Mouse (Mus musculus) gastrocnemius, postnatal 36 days (tissue): Measurements from ENCODE around the gene Rab5a. TPM values are rescaled to one million over a fixed set of nuclear protein-coding genes. Genes with fewer than 3 reads are reported as not detected.
A peak's percentile ranks its signal among the peaks of the same experiment; 100 is the strongest.

Source experiments
- DNase-seq, 2 experiments: peaks; one replicate each; pipeline ENCODE4 v3.0.0; 2022
- intact Hi-C: fragments of 180-260 bp; cut with DNase I; formaldehyde crosslinking; loops from one replicate; pipeline ENCODE4 v1.15.1; 2025
- long read RNA-seq, 2 experiments: library from polyadenylated mRNA; stranded (forward); transcript quantifications; one replicate each; pipeline ENCODE4 v2.0.0; 2021
- total RNA-seq, 2 experiments: library from RNA; stranded (reverse); gene quantifications; 2 replicates each; pipeline ENCODE4 v1.2.3; 2021

Gene Rab5a
- total RNA-seq: 10 to 100 TPM; 39.9 to 42.9 TPM
- long read RNA-seq, experiment 1, transcript Rab5a-201 (6 exons, 2,366 nt): major isoform, 33 of 36 reads
- long read RNA-seq, experiment 1, partial matches to known transcripts: 0 of 36 reads
- long read RNA-seq, experiment 1, other reads (novel, unspliced or antisense): 3 of 36 reads
- long read RNA-seq, experiment 2, transcript Rab5a-201 (6 exons, 2,366 nt): major isoform, 39 of 40 reads
- long read RNA-seq, experiment 2, partial matches to known transcripts: 0 of 40 reads
- long read RNA-seq, experiment 2, other reads (novel, unspliced or antisense): 1 of 40 reads

GRCm38 (mm10) chr17:53478858-53479603 lies at the start of gene Rab5a:
TSS of gene Rab5a (plus strand) at chr17:53479234.
- intact Hi-C loops: no loop called here
- DNase-seq: peak; percentile 99

GRCm38 (mm10) chr17:53456152-53456551 lies 22.9 kb upstream of the Rab5a start:
- intact Hi-C loops: no loop called here
- DNase-seq: no peak

- DNase-seq: no peak
- intact Hi-C loops: no loop called here
These were observed 22.3 kb upstream of the Rab5a start for GRCm38 (mm10) chr17:53456742-53457141.

DNA sequence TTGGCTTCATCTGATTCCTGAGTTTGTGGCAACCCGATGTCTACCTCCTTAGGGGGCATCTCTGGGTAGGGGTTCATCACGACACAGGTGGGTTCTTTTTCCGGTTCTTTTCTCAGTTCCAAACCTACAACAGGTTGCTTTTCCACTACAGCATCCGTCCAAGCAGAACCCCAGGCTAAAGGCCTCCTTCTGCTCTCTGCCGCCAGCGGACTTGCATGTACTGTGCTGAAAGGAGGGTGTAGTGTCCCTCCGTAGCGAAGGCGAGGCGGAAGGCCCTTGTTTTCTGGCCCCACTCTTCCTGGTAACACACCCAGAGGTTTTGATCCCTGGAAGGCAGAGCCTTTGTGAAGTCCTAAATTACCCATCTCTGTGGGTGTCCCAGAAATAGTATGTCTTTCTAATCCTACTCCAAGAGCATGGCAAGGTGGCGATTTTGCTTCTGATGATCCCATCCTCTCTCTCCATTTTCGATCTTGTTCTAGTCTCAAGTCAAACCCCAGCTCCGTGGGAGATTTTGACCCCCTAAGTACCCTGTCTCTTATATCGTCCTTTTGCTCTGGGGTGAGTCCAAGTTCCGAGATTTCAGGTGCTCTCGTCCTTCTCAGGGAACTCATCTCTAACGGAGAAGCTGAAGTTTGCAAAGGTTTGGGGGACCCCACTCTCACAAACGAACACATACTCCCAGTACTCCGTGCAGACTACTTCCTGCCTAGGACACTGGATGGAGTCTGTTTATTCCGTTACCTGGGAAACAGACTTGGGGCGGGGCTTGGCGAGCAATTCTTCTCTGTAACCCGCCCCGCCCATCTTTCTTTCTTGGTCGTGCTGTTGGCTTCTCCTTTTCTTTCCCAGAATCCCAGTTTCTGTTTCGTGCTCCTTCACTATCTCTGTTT lies 16.2 kb upstream of the Rab5a start, which contains the start of gene Efhb:
Gene Efhb (minus strand): TSS at position 719 of the 893 bp plus-strand sequence.
- intact Hi-C loops: no loop called here

DNA sequence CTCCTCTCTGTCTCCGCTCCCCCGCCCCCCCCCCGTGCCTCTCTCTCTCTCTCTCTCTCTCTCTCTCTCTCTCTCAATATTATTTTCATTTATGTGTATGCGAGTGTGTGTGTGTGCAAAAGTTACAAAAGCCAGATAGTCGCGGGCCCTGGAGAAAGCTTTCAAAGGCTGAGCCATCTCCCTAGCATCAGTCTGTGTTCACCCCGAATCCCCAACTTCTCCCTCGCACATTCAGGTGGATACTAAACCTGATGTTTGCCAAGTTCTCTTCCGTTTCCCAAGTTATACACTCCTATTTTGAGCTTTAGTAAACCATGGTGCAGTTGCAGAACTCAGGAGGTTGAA lies 15.6 kb upstream of the Rab5a start:
- DNase-seq: no peak
- intact Hi-C loops: no loop called here

More for the DNA sequence above, 16.2 kb upstream of the Rab5a start, which contains the start of gene Efhb:
- peak; percentile 86 to 88 for DNase-seq

- intact Hi-C loops: no loop called here
- no peak for DNase-seq
These were observed 13.5 kb upstream of the Rab5a start for GRCm38 (mm10) chr17:53465569-53465968.

- intact Hi-C loops: no loop called here
These were observed 10.3 kb upstream of the Rab5a start for GRCm38 (mm10) chr17:53468697-53469096.

GRCm38 (mm10) chr17:53478066-53478857 lies 772 bp upstream of the Rab5a start:
- no peak for DNase-seq
- intact Hi-C loops: no loop called here

More at GRCm38 (mm10) chr17:53468697-53469096, 10.3 kb upstream of the Rab5a start:
- DNase-seq: no peak

GRCm38 (mm10) chr17:53479604-53480041 lies 589 bp downstream of the Rab5a start:
- peak; percentile 19 to 55 for DNase-seq
- intact Hi-C loops: no loop called here

- intact Hi-C loops: no loop called here
- DNase-seq: no peak
These were observed 1.4 kb downstream of the Rab5a start for GRCm38 (mm10) chr17:53480433-53480832.

DNA sequence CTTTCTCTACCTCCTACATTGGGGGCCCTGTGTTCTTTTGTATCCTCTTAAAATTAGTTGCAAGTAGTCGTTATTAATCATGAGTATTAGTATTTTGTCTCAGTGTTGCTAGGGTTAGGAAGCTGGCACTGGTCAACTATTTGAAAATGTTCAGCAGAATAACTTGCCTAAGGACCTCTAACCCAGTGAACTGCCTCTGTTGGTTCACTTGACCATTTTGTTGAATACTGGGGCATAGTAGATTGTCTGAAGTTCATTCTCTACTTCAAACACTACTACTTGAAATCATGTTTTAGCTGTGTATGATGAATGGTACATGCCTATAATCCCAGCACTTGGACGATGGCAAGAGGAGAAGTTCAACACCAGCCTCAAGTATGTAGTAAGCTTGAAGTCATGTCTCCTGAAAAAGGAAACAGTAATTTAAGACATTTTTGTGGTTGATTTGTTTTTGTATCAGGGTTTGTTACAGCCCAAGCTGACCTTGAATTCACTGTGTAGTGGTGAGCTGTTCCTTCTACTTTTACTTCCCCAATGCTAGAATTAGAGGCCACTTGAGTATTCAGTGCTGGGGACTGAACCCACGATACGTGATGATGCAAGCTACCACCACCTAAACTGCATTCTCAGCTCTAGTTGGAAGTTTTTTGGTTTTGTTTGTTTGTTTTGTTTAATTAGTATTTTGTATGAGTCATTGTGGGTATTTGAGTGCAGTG lies 9.4 kb downstream of the Rab5a start:
- intact Hi-C loops: no loop called here
- no peak for DNase-seq

- DNase-seq: no peak
- intact Hi-C loops: no loop called here
These were observed 10.0 kb downstream of the Rab5a start for GRCm38 (mm10) chr17:53489007-53489378.

- DNase-seq: no peak
- intact Hi-C loops: no loop called here
These were observed 23.9 kb downstream of the Rab5a start for GRCm38 (mm10) chr17:53502966-53503365.

DNA sequence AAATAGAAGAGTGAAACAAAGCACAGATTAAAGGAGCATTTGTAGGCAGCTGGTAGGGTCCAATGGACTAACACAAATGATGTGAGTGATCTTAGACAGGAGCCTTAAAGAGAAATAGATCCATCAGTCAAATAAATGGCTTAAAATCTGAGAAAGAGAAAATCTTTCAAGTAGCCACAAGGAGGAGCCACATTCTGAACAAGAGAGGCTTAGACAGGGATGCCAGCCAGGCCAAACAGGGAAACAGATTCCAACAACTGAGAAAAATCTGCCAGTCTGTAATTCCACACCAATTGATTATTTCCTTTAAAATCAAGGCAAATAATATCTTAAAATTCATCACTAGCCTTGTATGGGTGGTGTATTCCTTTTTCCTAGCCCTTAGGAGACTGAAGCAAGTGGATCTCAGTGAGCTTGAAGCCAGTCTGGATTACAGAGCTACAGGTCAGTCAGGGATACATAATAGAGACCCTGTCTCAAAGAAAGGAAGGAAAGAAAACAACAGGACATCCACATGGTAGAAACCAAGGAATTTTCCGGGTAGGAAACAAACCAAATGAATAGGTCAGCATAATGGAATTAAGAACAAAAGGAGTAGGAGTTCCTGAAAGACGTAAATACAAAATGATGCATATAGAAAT lies 33.4 kb downstream of the Rab5a start:
- intact Hi-C loops: loop anchor here (10.0 kb wide), 1 partner anchor 322 kb away; no protein-coding TSS in a partner anchor

DNA sequence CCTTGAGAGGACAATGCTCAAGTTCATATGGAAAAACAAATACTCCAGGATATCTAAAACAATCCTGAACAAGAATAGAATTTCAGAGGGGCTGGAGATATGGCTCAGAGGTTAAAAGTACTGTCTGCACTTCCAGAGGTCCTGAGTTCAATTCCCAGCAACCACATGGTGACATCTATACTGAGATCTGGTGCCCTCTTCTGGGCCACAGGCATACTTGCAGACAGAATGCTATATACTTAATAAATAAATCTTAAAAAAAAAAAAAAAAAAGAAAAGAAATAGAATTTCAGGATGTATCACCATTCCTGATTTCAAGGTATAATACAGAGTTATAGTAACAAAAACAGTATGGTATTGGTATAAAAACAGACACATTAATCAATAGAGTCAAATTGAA lies 40.3 kb downstream of the Rab5a start:
- no peak for DNase-seq
- intact Hi-C loops: loop anchor here (10.0 kb wide), 1 partner anchor 315 kb away; no protein-coding TSS in a partner anchor

More for the DNA sequence above, 33.4 kb downstream of the Rab5a start:
- no peak for DNase-seq

- intact Hi-C loops: no loop called here
- no peak for DNase-seq
These were observed 41.5 kb downstream of the Rab5a start for GRCm38 (mm10) chr17:53520509-53520908.

- intact Hi-C loops: no loop called here
- DNase-seq: no peak
These were observed 49.0 kb downstream of the Rab5a start for GRCm38 (mm10) chr17:53528034-53528433.

- no peak for DNase-seq
- intact Hi-C loops: no loop called here
These were observed 52.1 kb downstream of the Rab5a start for GRCm38 (mm10) chr17:53531160-53531559.

GRCm38 (mm10) chr17:53532425-53532824 lies 53.4 kb downstream of the Rab5a start:
- intact Hi-C loops: no loop called here
- DNase-seq: no peak
